Mouse (Mus musculus): Measurements from ENCODE around the gene Ranbp3.

Gene Ranbp3

GRCm38 (mm10) chr17:56723419-56724161, 50.5 kb downstream of the Ranbp3 start:
- Histone ChIP-seq H3K4me1 (replicated peaks; ENCODE audit: low read depth, low read length) (peaks cover 90% of the 10 kb centered on the region), H3K36me3 (ENCODE audit: insufficient read depth, low read length) (peaks cover 54% of the 10 kb centered on the region), H3K9me3 (ENCODE audit: low read length) (no peaks in the 10 kb centered on the region), H3K27me3 (ENCODE audit: insufficient read depth, low read length) (no peaks in the 10 kb centered on the region), H3K4me3 (replicated peaks; ENCODE audit: low read length) (no peak overlapping the region)
- no peak for TF ChIP-seq POU5F1 (IDR thresholded peaks at IDR 0.05; ENCODE audit: borderline replicate concordance, low read length)
- no peak for TF ChIP-seq NANOG (IDR thresholded peaks at IDR 0.05; ENCODE audit: borderline replicate concordance, low read length)
- no peak; the same call in 1 of the 2 replicates for TF ChIP-seq CTCF (conservative IDR thresholded peaks at IDR 0.05; ENCODE audit: low read length)

GRCm38 (mm10) chr17:56727029-56727649, 54.0 kb downstream of the Ranbp3 start:
- peaks cover 73% of the 10 kb centered on the region for H3K4me1 ChIP-seq (replicated peaks; ENCODE audit: low read depth, low read length)
- peaks cover 22% of the 10 kb centered on the region for H3K27me3 ChIP-seq (ENCODE audit: insufficient read depth, low read length)
- peak overlapping the region; percentile 57 for H3K4me3 ChIP-seq (replicated peaks; ENCODE audit: low read length)
- peaks cover 20% of the 10 kb centered on the region for H3K36me3 ChIP-seq (ENCODE audit: insufficient read depth, low read length)
- no peaks in the 10 kb centered on the region for H3K9me3 ChIP-seq (ENCODE audit: low read length)
- TF ChIP-seq CTCF (conservative IDR thresholded peaks at IDR 0.05; ENCODE audit: low read length): no peak
- TF ChIP-seq NANOG (IDR thresholded peaks at IDR 0.05; ENCODE audit: borderline replicate concordance, low read length): no peak
- no peak for TF ChIP-seq POU5F1 (IDR thresholded peaks at IDR 0.05; ENCODE audit: borderline replicate concordance, low read length)

GRCm38 (mm10) chr17:56727659-56728058, 54.6 kb downstream of the Ranbp3 start:
- TF ChIP-seq POU5F1 (IDR thresholded peaks at IDR 0.05; ENCODE audit: borderline replicate concordance, low read length): no peak
- no peak for TF ChIP-seq NANOG (IDR thresholded peaks at IDR 0.05; ENCODE audit: borderline replicate concordance, low read length)
- TF ChIP-seq CTCF (conservative IDR thresholded peaks at IDR 0.05; ENCODE audit: low read length): no peak
- H3K4me3 ChIP-seq (replicated peaks; ENCODE audit: low read length): peak overlapping the region; percentile 57

GRCm38 (mm10) chr17:56728117-56728516, 55.0 kb downstream of the Ranbp3 start:
- Histone ChIP-seq H3K27me3 (ENCODE audit: insufficient read depth, low read length) (peaks cover 24% of the 10 kb centered on the region), H3K4me1 (replicated peaks; ENCODE audit: low read depth, low read length) (peaks cover 67% of the 10 kb centered on the region), H3K4me3 (replicated peaks; ENCODE audit: low read length) (peak overlapping the region; percentile 57), H3K9me3 (ENCODE audit: low read length) (no peaks in the 10 kb centered on the region), H3K36me3 (ENCODE audit: insufficient read depth, low read length) (peaks cover 11% of the 10 kb centered on the region)
- TF ChIP-seq POU5F1 (IDR thresholded peaks at IDR 0.05; ENCODE audit: borderline replicate concordance, low read length) (no peak), CTCF (conservative IDR thresholded peaks at IDR 0.05; ENCODE audit: low read length) (no peak), NANOG (IDR thresholded peaks at IDR 0.05; ENCODE audit: borderline replicate concordance, low read length) (no peak)

More at GRCm38 (mm10) chr17:56727659-56728058, 54.6 kb downstream of the Ranbp3 start:
- Histone ChIP-seq H3K9me3 (ENCODE audit: low read length) (no peaks in the 10 kb centered on the region), H3K27me3 (ENCODE audit: insufficient read depth, low read length) (peaks cover 22% of the 10 kb centered on the region), H3K4me1 (replicated peaks; ENCODE audit: low read depth, low read length) (peaks cover 68% of the 10 kb centered on the region), H3K36me3 (ENCODE audit: insufficient read depth, low read length) (peaks cover 15% of the 10 kb centered on the region)

- Histone ChIP-seq H3K4me1 (replicated peaks; ENCODE audit: low read depth, low read length) (peaks cover 63% of the 10 kb centered on the region), H3K36me3 (ENCODE audit: insufficient read depth, low read length) (peaks cover under 1% of the 10 kb centered on the region; the same call in 1 of the 2 replicates), H3K9me3 (ENCODE audit: low read length) (no peaks in the 10 kb centered on the region), H3K4me3 (replicated peaks; ENCODE audit: low read length) (0 out of 2 replicates have a peak overlapping the region, but pooled peaks have one; percentile 57), H3K27me3 (ENCODE audit: insufficient read depth, low read length) (peaks cover 35% of the 10 kb centered on the region)
- TF ChIP-seq POU5F1 (IDR thresholded peaks at IDR 0.05; ENCODE audit: borderline replicate concordance, low read length) (no peak), NANOG (IDR thresholded peaks at IDR 0.05; ENCODE audit: borderline replicate concordance, low read length) (no peak), CTCF (conservative IDR thresholded peaks at IDR 0.05; ENCODE audit: low read length) (no peak)
These were observed 56.1 kb downstream of the Ranbp3 start for GRCm38 (mm10) chr17:56729151-56729550.

GRCm38 (mm10) chr17:56729656-56730055, 56.6 kb downstream of the Ranbp3 start:
- Histone ChIP-seq H3K36me3 (ENCODE audit: insufficient read depth, low read length) (no peaks in the 10 kb centered on the region), H3K9me3 (ENCODE audit: low read length) (no peaks in the 10 kb centered on the region), H3K4me1 (replicated peaks; ENCODE audit: low read depth, low read length) (peaks cover 58% of the 10 kb centered on the region), H3K27me3 (ENCODE audit: insufficient read depth, low read length) (peaks cover 40% of the 10 kb centered on the region), H3K4me3 (replicated peaks; ENCODE audit: low read length) (no peak overlapping the region)
- TF ChIP-seq CTCF (conservative IDR thresholded peaks at IDR 0.05; ENCODE audit: low read length) (no peak), POU5F1 (IDR thresholded peaks at IDR 0.05; ENCODE audit: borderline replicate concordance, low read length) (no peak), NANOG (IDR thresholded peaks at IDR 0.05; ENCODE audit: borderline replicate concordance, low read length) (no peak)

GRCm38 (mm10) chr17:56736534-56736933, 63.4 kb downstream of the Ranbp3 start:
- TF ChIP-seq POU5F1 (IDR thresholded peaks at IDR 0.05; ENCODE audit: borderline replicate concordance, low read length): no peak
- peak; percentile 77 for TF ChIP-seq CTCF (conservative IDR thresholded peaks at IDR 0.05; ENCODE audit: low read length)
- no peaks in the 10 kb centered on the region for H3K36me3 ChIP-seq (ENCODE audit: insufficient read depth, low read length)
- H3K9me3 ChIP-seq (ENCODE audit: low read length): no peaks in the 10 kb centered on the region
- no peak overlapping the region for H3K4me3 ChIP-seq (replicated peaks; ENCODE audit: low read length)
- H3K27me3 ChIP-seq (ENCODE audit: insufficient read depth, low read length): peaks cover 70% of the 10 kb centered on the region
- peaks cover 17% of the 10 kb centered on the region for H3K4me1 ChIP-seq (replicated peaks; ENCODE audit: low read depth, low read length)

- H3K4me1 ChIP-seq (replicated peaks; ENCODE audit: low read depth, low read length): peaks cover 15% of the 10 kb centered on the region
- H3K36me3 ChIP-seq (ENCODE audit: insufficient read depth, low read length): no peaks in the 10 kb centered on the region
- TF ChIP-seq POU5F1 (IDR thresholded peaks at IDR 0.05; ENCODE audit: borderline replicate concordance, low read length): no peak
- H3K4me3 ChIP-seq (replicated peaks; ENCODE audit: low read length): no peak overlapping the region
- no peaks in the 10 kb centered on the region for H3K9me3 ChIP-seq (ENCODE audit: low read length)
- peaks cover 64% of the 10 kb centered on the region for H3K27me3 ChIP-seq (ENCODE audit: insufficient read depth, low read length)
These were observed 65.1 kb downstream of the Ranbp3 start for GRCm38 (mm10) chr17:56738221-56738620.
